Comparison of ENCODE assay signal across 8 mouse cellular contexts in genomic region chr1:185253140-185253892, GRCm38 (mm10). TPM values are rescaled to one million over a fixed set of nuclear protein-coding genes. Genes with fewer than 3 reads are reported as not detected.
DNase-seq lines count a peak whose midpoint lies in the region; ATAC-seq and TF ChIP-seq lines count a peak whose summit lies in the region.

No protein-coding gene starts in this region.

- TF ChIP-seq POLR2A in cerebellum, adult 2 months (IDR thresholded peaks at IDR 0.05; ENCODE audit: borderline replicate concordance, insufficient read depth, low read length): no peak

- no peak overlapping the region for H3K4me3 ChIP-seq in cerebellum, adult 2 months (replicated peaks; ENCODE audit: insufficient read depth, low read depth, low read length)
- H3K4me3 ChIP-seq in layer of hippocampus, adult 2 months: no peak overlapping the region
- H3K4me3 ChIP-seq in neural tube, embryonic 14.5 days (ENCODE audit: low read depth, low read length): no peak overlapping the region

- peaks cover 38% of the 10 kb centered on the region for H3K36me3 ChIP-seq in neural tube, embryonic 14.5 days (ENCODE audit: control insufficient read depth, insufficient read depth, low read length)

- no peak for TF ChIP-seq CTCF in cerebellum, adult 2 months (IDR thresholded peaks at IDR 0.05; ENCODE audit: borderline replicate concordance, insufficient read depth, low read depth, low read length)
- TF ChIP-seq CTCF in layer of hippocampus, adult 2 months (conservative IDR thresholded peaks at IDR 0.05): no peak

- no peak overlapping the region for H3K4me2 ChIP-seq in neural tube, embryonic 14.5 days (ENCODE audit: low read depth, low read length)

- no peak overlapping the region for H3K9ac ChIP-seq in neural tube, embryonic 14.5 days (replicated peaks; ENCODE audit: low read depth, low read length)

- no peaks in the 10 kb centered on the region for H3K4me1 ChIP-seq in cerebellum, adult 2 months (ENCODE audit: control insufficient read depth, insufficient read depth, low read length)
- H3K4me1 ChIP-seq in neural tube, embryonic 14.5 days (ENCODE audit: control insufficient read depth, insufficient read depth, low read length): no peaks in the 10 kb centered on the region

- ATAC-seq in cerebellum, adult (ENCODE audit: insufficient number of reproducible peaks, low FRiP score, low TSS enrichment): no peak
- peak; percentile 85; the same call in 1 of the 2 replicates for ATAC-seq in neural tube, embryonic 14.5 days (ENCODE audit: low read depth)

- 28% methylated on average over 12 of the region's 12 CpGs for WGBS in cerebellum, adult 2 months
- WGBS in neural tube, embryonic 14.5 days: 48% methylated on average over 12 of the region's 12 CpGs

- H3K9me3 ChIP-seq in neural tube, embryonic 14.5 days (ENCODE audit: control insufficient read depth, low read length): no peaks in the 10 kb centered on the region

- DNase-seq in cerebellum, adult 2 months: peak; percentile 28
- peak; percentile 7 for DNase-seq in retina, postnatal 1 day
- DNase-seq in retina, embryonic 14.5 days (ENCODE audit: low spot score): no peak
- peak; percentile 82 to 86 for DNase-seq in layer of hippocampus, adult 2 months (ENCODE audit: low spot score in 2 of 2)
- DNase-seq in thymus, postnatal 4 days: no peak
- DNase-seq in yolk sac, embryonic 10.5 days (ENCODE audit: low spot score): no peak

- no peaks in the 10 kb centered on the region for H3K27me3 ChIP-seq in cerebellum, adult 2 months (ENCODE audit: control insufficient read depth, insufficient read depth, low read length)
- no peaks in the 10 kb centered on the region for H3K27me3 ChIP-seq in neural tube, embryonic 14.5 days (ENCODE audit: control insufficient read depth, insufficient read depth, low read length)

- H3K27ac ChIP-seq in cerebellum, adult 2 months (ENCODE audit: insufficient read depth, low read length): no peak overlapping the region
- peak overlapping the region; percentile 63 for H3K27ac ChIP-seq in layer of hippocampus, adult 2 months
- H3K27ac ChIP-seq in neural tube, embryonic 14.5 days (ENCODE audit: low read depth, low read length): peak overlapping the region; percentile 72

RNA-seq across cellular contexts. Expression of gene Rab3gap2, which starts 49.4 kb away (rescaled TPM):
- polyA plus RNA-seq in cerebellum, adult 2 months (2012; rRNA removed): 44.9 and 46.3 TPM in 2 replicates
- total RNA-seq in layer of hippocampus, adult 2 months (2021): 10 to 100 TPM; 65.8 to 70.8 TPM
- 31.5 and 34.9 TPM in 2 replicates for polyA plus RNA-seq in neural tube, embryonic 14.5 days (2014; fragmentation: Nextera tagmentation; extraction: Ambion mirVana)

Comparison
In these comparisons a context has a peak if more than half of its experiments do, and no peak if none do; other contexts are left out.
1. DNase-seq: peak in cerebellum, adult 2 months (2 of 2), retina, postnatal 1 day (single experiment) and layer of hippocampus, adult 2 months (2 of 2); none in retina, embryonic 14.5 days (single experiment), thymus, postnatal 4 days (single experiment) and yolk sac, embryonic 10.5 days (single experiment).